Mouse (Mus musculus): ENCODE measurements around the gene Slc16a10. TPM values are rescaled to one million over a fixed set of nuclear protein-coding genes. Genes with fewer than 3 reads are reported as not detected.
A peak's percentile ranks its signal among the peaks of the same experiment; 100 is the strongest.
"Not testable (repeated sequence)": the region's sequence is repeated elsewhere in the genome, so short reads cannot be mapped to it uniquely, and the experiment has no call there.

Gene Slc16a10
- polyA plus RNA-seq, 1 experiment from 2014 or later: 6.3 TPM

DNA sequence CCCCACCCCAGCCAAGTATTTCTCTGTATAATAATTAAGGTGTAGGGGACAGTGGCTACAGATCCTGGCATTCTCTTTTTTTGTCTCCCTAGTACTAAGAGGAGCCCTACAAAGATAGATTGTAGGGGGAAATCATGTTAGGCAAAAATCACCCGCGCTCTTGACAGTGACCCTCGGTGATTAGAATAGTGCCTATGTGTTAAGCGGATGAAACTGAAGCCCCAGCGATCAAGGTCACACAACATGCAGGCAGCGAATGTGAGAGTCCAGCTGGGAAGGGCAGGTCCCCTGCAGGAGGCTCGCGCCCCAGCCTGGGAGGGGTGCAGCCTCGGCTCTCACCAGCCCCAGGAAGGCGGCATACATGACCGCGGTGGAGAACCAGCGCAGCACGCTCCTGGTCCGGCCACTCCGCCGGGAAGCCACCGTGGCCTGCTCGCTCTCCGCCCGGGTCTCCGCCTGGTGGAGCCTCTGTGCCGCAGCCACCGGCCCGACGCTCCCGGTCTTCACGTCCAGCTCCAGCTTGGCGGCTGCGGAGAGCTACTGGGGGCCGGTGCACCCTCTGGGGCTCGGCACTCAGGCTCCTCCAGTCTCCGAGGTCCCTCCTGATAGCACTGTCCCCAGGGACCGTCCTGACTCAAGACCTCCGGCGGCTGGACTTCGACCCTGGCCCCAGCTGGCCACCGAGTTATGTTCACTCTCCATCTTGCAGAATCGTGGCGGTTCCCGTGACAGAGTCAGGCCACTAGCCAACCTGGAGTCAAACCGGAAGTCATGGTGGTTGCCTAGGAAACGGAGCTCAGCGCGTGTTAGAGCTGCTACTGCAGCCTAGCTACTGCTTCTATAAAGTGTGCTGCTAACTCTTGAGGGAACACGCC, 117.3 kb downstream of the Slc16a10 start, which contains the start of gene Mfsd4b1:
Gene Mfsd4b1, minus strand, starts transcription at position 715 of the 875 bp plus-strand sequence.
- H3K9me3 ChIP-seq: peaks cover 6% of the 10 kb centered on the region
- H3K27ac ChIP-seq: peak within 1 kb of the TSS; percentile 85
- H3K36me3 ChIP-seq (replicated peaks): no peaks in the 10 kb centered on the region
- H3K4me1 ChIP-seq: peaks cover 30% of the 10 kb centered on the region
- peak; percentile 90 for DNase-seq (ENCODE audit: extremely low spot score, low spot score)
- WGBS: 1% methylated on average over 46 of the region's 46 CpGs
- H3K27me3 ChIP-seq (ENCODE audit: poor library complexity, severe bottlenecking): peaks cover 43% of the 10 kb centered on the region
- peak within 1 kb of the TSS; percentile 72 for H3K4me3 ChIP-seq

DNA sequence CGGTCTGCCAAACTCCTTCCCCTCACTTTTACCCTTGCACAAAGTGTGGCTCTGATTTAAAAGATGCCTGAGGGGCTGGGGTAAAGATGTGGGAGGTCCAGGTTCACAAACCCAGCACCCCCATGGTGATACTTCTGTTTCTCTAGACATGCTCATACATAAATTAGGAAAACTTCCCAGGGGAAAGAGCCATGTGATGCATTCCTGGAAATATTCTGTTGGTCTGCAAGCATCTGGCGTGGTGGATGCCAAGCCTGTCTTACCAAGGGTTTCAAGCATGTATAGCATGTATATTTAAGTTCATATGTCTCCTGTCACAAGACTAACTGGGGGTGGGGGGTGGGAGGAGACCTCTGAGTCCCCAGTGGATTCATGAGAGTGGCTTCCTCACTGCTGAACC, 121.7 kb downstream of the Slc16a10 start:
- peaks cover 29% of the 10 kb centered on the region for H3K4me1 ChIP-seq
- H3K27ac ChIP-seq: no peak overlapping the region
- no peak for DNase-seq (ENCODE audit: extremely low spot score, low spot score)
- peaks cover 48% of the 10 kb centered on the region for H3K27me3 ChIP-seq (ENCODE audit: poor library complexity, severe bottlenecking)
- 72% methylated on average over 2 of the region's 2 CpGs for WGBS
- H3K36me3 ChIP-seq (replicated peaks): no peaks in the 10 kb centered on the region
- no peaks in the 10 kb centered on the region for H3K9me3 ChIP-seq
- H3K4me3 ChIP-seq: no peak overlapping the region

DNA sequence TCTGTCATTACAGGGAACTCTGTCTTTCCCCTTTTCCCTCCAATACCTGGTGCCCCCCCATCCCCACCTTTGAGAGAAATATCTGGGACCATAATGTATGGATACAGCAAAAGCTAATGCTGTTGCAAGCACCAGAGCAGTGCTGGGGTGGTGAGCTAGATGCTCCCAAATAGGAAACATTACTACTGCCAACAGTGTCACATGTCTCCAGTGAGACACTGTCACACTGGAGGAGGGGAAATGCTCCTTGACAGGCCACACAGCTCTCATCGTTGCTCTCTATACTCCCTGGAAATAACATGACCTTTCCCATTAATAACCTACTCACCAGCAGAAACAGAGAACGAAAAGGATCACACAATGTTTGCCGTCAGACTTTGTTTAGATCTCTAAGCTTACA, 122.6 kb downstream of the Slc16a10 start:
- 84% methylated on average over 3 of the region's 3 CpGs for WGBS
- no peaks in the 10 kb centered on the region for H3K36me3 ChIP-seq (replicated peaks)
- H3K27me3 ChIP-seq (ENCODE audit: poor library complexity, severe bottlenecking): peaks cover 48% of the 10 kb centered on the region
- no peak for DNase-seq (ENCODE audit: extremely low spot score, low spot score)
- no peak overlapping the region for H3K27ac ChIP-seq
- H3K4me3 ChIP-seq: no peak overlapping the region
- no peaks in the 10 kb centered on the region for H3K9me3 ChIP-seq
- peaks cover 19% of the 10 kb centered on the region for H3K4me1 ChIP-seq

- H3K4me1 ChIP-seq: peaks cover 14% of the 10 kb centered on the region
- no peak for DNase-seq (ENCODE audit: extremely low spot score, low spot score)
- H3K4me3 ChIP-seq: no peak overlapping the region
- no peak overlapping the region for H3K27ac ChIP-seq
- no peaks in the 10 kb centered on the region for H3K36me3 ChIP-seq (replicated peaks)
- 92% methylated on average over 5 of the region's 5 CpGs for WGBS
- H3K9me3 ChIP-seq: no peaks in the 10 kb centered on the region
- peaks cover 37% of the 10 kb centered on the region for H3K27me3 ChIP-seq (ENCODE audit: poor library complexity, severe bottlenecking)
Measured at GRCm38 (mm10) chr10:40018261-40018860, 123.7 kb downstream of the Slc16a10 start.

GRCm38 (mm10) chr10:40009591-40009990, 132.5 kb downstream of the Slc16a10 start:
- 86% methylated on average over 11 of the region's 11 CpGs for WGBS
- Histone ChIP-seq H3K36me3 (replicated peaks) (no peaks in the 10 kb centered on the region), H3K4me1 (peaks cover 14% of the 10 kb centered on the region), H3K27ac (no peak overlapping the region), H3K9me3 (no peaks in the 10 kb centered on the region), H3K4me3 (no peak overlapping the region), H3K27me3 (ENCODE audit: poor library complexity, severe bottlenecking) (no peaks in the 10 kb centered on the region)
- no peak for DNase-seq (ENCODE audit: extremely low spot score, low spot score)

DNA sequence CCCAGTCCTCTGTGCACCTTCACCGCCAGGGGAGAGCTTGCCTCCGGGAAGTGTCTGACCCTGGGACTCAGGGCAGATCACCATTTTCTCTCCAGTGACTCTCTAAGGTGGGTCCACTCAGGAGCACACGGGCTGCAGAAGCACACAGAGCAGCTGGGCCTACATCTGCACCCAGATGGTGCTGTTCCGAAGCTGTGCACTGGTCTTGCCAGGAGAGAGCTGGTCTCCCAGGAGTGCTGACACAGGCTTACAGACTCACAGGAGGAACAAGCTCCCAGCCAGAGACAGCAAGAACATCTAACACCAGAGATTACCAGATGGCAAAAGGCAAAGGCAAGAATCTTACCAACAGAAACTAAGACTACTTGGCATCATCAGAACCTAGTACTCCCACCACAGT, 133.2 kb downstream of the Slc16a10 start:
- H3K9me3 ChIP-seq; H3K36me3 ChIP-seq (replicated peaks); H3K4me3 ChIP-seq; H3K27ac ChIP-seq; H3K27me3 ChIP-seq (ENCODE audit: poor library complexity, severe bottlenecking); DNase-seq (ENCODE audit: extremely low spot score, low spot score): not testable (repeated sequence)
- peaks cover 14% of the 10 kb centered on the region for H3K4me1 ChIP-seq
- WGBS: 75% methylated on average over 4 of the region's 4 CpGs

DNA sequence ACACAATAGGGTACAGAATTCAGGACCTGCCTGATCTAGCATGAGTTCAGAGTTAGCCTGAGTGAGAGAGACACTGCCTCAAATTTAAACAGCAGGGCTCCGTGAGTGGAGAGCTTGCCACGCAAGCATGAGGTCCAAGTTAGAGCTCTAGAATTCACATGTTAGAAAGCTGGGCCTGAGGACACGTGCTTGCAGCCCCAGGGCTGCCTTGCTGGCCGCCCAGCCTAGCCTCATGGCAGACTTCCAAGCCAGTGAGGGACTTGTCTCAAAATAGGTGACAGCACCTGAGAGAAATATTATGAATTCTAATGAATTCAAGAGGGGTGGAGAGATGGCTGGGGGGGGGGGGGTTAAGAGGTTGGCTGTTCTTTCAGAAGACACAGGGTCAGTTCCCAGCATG, 134.1 kb downstream of the Slc16a10 start:
- Histone ChIP-seq H3K27ac (no peak overlapping the region), H3K4me1 (peaks cover 14% of the 10 kb centered on the region), H3K4me3 (no peak overlapping the region), H3K36me3 (replicated peaks) (no peaks in the 10 kb centered on the region), H3K9me3 (no peaks in the 10 kb centered on the region), H3K27me3 (ENCODE audit: poor library complexity, severe bottlenecking) (no peaks in the 10 kb centered on the region)
- 95% methylated on average over 4 of the region's 4 CpGs for WGBS
- no peak for DNase-seq (ENCODE audit: extremely low spot score, low spot score)

GRCm38 (mm10) chr10:40006963-40007362, 135.1 kb downstream of the Slc16a10 start:
- H3K9me3 ChIP-seq: no peaks in the 10 kb centered on the region
- no peak overlapping the region for H3K4me3 ChIP-seq
- no peaks in the 10 kb centered on the region for H3K36me3 ChIP-seq (replicated peaks)
- no peaks in the 10 kb centered on the region for H3K27me3 ChIP-seq (ENCODE audit: poor library complexity, severe bottlenecking)
- DNase-seq (ENCODE audit: extremely low spot score, low spot score): no peak
- WGBS: 69% methylated on average over 10 of the region's 10 CpGs
- no peak overlapping the region for H3K27ac ChIP-seq
- peaks cover 14% of the 10 kb centered on the region for H3K4me1 ChIP-seq

- Histone ChIP-seq H3K27ac (no peak overlapping the region), H3K9me3 (no peaks in the 10 kb centered on the region), H3K4me1 (peaks cover 7% of the 10 kb centered on the region; the same call in 1 of the 2 replicates), H3K36me3 (replicated peaks) (no peaks in the 10 kb centered on the region), H3K27me3 (ENCODE audit: poor library complexity, severe bottlenecking) (no peaks in the 10 kb centered on the region), H3K4me3 (no peak overlapping the region)
- no peak for DNase-seq (ENCODE audit: extremely low spot score, low spot score)
- WGBS: 93% methylated on average over 2 of the region's 2 CpGs
Measured at GRCm38 (mm10) chr10:40000746-40001145, 141.3 kb downstream of the Slc16a10 start.

DNA sequence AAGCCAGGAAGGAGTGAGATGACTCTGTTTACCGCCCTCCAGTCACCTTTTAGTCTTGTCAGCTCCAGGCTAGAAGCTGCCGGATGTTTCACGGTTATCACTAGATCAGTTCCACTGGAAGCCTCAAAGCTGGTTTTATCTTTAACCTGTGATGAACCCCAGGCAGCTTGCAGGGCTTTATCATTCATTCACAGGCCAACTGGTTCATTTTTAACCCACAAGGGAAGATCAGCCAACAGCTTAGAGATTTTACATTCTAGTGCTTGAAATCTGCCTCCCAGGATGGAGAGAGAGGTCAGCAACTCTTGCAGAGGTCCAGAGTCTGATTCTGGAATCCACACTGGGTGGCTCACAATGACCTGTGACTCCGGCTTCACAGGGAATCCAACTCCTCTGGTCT, 150.9 kb downstream of the Slc16a10 start:
- no peaks in the 10 kb centered on the region for H3K36me3 ChIP-seq (replicated peaks)
- H3K27ac ChIP-seq: no peak overlapping the region
- no peak overlapping the region for H3K4me3 ChIP-seq
- no peak for DNase-seq (ENCODE audit: extremely low spot score, low spot score)
- 81% methylated on average over 4 of the region's 4 CpGs for WGBS
- no peaks in the 10 kb centered on the region for H3K4me1 ChIP-seq
- H3K9me3 ChIP-seq: no peaks in the 10 kb centered on the region; the same call in 1 of the 2 replicates
- no peaks in the 10 kb centered on the region for H3K27me3 ChIP-seq (ENCODE audit: poor library complexity, severe bottlenecking)

DNA sequence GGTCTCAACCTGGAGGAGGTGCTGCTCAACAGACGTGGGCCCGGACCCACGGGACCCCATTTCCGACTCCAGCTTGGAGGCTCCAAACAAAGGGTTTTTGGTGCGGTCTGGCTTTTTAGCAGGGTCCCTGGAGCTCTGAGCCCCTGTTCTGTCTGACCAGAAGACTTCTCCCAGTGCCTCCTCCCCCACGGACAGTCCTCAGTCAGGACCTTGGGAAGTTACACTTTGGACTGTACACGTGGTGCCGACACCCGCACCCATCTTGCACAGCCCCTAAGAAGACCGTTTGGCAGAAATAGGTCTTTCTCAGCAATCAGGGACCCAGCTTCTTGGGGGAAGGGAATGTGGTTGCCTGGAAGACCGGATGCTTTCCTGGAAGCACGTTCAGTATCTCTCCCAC, 155.6 kb downstream of the Slc16a10 start, which contains the start of gene Mfsd4b5:
Gene Mfsd4b5, minus strand, starts transcription at position 181 of the 400 bp plus-strand sequence.
- Histone ChIP-seq H3K27ac (no peak within 1 kb of the TSS), H3K4me3 (no peak within 1 kb of the TSS), H3K4me1 (no peaks in the 10 kb centered on the region), H3K27me3 (ENCODE audit: poor library complexity, severe bottlenecking) (no peaks in the 10 kb centered on the region), H3K9me3 (no peaks in the 10 kb centered on the region), H3K36me3 (replicated peaks) (no peaks in the 10 kb centered on the region)
- DNase-seq (ENCODE audit: extremely low spot score, low spot score): no peak
- WGBS: 91% methylated on average over 12 of the region's 12 CpGs
